In genomic region chr6:149197116-149197515, GRCm38 (mm10) we compare ENCODE assay signal across 28 mouse cellular contexts. TPM values are rescaled to one million over a fixed set of nuclear protein-coding genes. Genes with fewer than 3 reads are reported as not detected.
DNase-seq lines count a peak whose midpoint lies in the region; ATAC-seq and TF ChIP-seq lines count a peak whose summit lies in the region.
"Had no signal": no experiment of that assay in that cellular context is flagged by ENCODE, and none has a peak within 500 bp of the region (broad histone marks: within the 10 kb centered on the region; RNA-seq: fewer than 3 reads in every experiment).

No protein-coding gene starts in this region.

- DNase-seq in heart, adult 18-20 months = no peak
- DNase-seq in limb, embryonic 14.5 days (ENCODE audit: low spot score) = peak; percentile 4
- DNase-seq in limb, embryonic 10.5 days (ENCODE audit: low spot score) = no peak
- DNase-seq in lung, postnatal 10 days = peak; percentile 15
- no peak for DNase-seq in lung, adult 2 months
- DNase-seq in NIH3T3 (ENCODE audit: low read depth) = peak; percentile 57
- no peak for DNase-seq in thymus, postnatal 14 days
- DNase-seq: adrenal gland, adult 2 months; adrenal gland, postnatal 36 days; cerebellum, adult 2 months; cerebellum, postnatal 14 days; gastrocnemius, postnatal 25 days; heart, adult 11 months; heart, postnatal 4 days; kidney, postnatal 10 days; thymus, postnatal 36 days had no signal

- no peak overlapping the region for H3K4me2 ChIP-seq in heart, embryonic 13.5 days
- H3K4me2 ChIP-seq in limb, embryonic 14.5 days (replicated peaks; ENCODE audit: low read depth, low read length, severe bottlenecking) = no peak overlapping the region
- H3K4me2 ChIP-seq: embryonic facial prominence, embryonic 12.5 days; forebrain, embryonic 15.5 days; heart, embryonic 11.5 days; hindbrain, embryonic 13.5 days; limb, embryonic 12.5 days; liver, embryonic 11.5 days; midbrain, embryonic 15.5 days; neural tube, embryonic 15.5 days had no signal

- H3K4me3 ChIP-seq in heart, embryonic 13.5 days = no peak overlapping the region
- no peak overlapping the region for H3K4me3 ChIP-seq in limb, embryonic 14.5 days (replicated peaks; ENCODE audit: low read length)
- no peak overlapping the region for H3K4me3 ChIP-seq in limb, embryonic 10.5 days
- no peak overlapping the region for H3K4me3 ChIP-seq in lung, adult 2 months (replicated peaks; ENCODE audit: extremely low read depth, low read depth, low read length)
- H3K4me3 ChIP-seq: embryonic facial prominence, embryonic 12.5 days; forebrain, embryonic 10.5 days; forebrain, embryonic 15.5 days; hindbrain, embryonic 13.5 days; limb, embryonic 12.5 days; midbrain, embryonic 10.5 days; midbrain, embryonic 15.5 days; neural tube, embryonic 15.5 days had no signal

- 45% methylated on average over 3 of the region's 3 CpGs for WGBS in heart, embryonic 13.5 days
- 76% methylated on average over 3 of the region's 3 CpGs for WGBS in limb, embryonic 14.5 days
- WGBS in limb, embryonic 10.5 days = 83% methylated on average over 3 of the region's 3 CpGs
- WGBS in lung, adult 2 months = 48% methylated on average over 3 of the region's 3 CpGs

- TF ChIP-seq CTCF in lung, adult 2 months (IDR thresholded peaks at IDR 0.05; ENCODE audit: insufficient read depth, low read length) = no peak

- H3K36me3 ChIP-seq in heart, embryonic 13.5 days = no peaks in the 10 kb centered on the region
- H3K36me3 ChIP-seq in limb, embryonic 14.5 days (ENCODE audit: control insufficient read depth, insufficient read depth, low read length) = no peaks in the 10 kb centered on the region
- H3K36me3 ChIP-seq in limb, embryonic 10.5 days = no peaks in the 10 kb centered on the region
- H3K36me3 ChIP-seq: embryonic facial prominence, embryonic 12.5 days; forebrain, embryonic 10.5 days; forebrain, embryonic 15.5 days; hindbrain, embryonic 13.5 days; limb, embryonic 12.5 days; midbrain, embryonic 10.5 days; midbrain, embryonic 15.5 days; neural tube, embryonic 15.5 days had no signal

- TF ChIP-seq POLR2A in limb, embryonic 14.5 days (IDR thresholded peaks at IDR 0.05; ENCODE audit: borderline replicate concordance, extremely low read depth, insufficient read depth, insufficient read length) = no peak
- no peak for TF ChIP-seq POLR2A in lung, adult 2 months (IDR thresholded peaks at IDR 0.05; ENCODE audit: borderline replicate concordance, extremely low read depth, low read depth, low read length)

- 0 out of 2 replicates have a peak overlapping the region, but pooled peaks have one; percentile 28 for H3K27ac ChIP-seq in heart, embryonic 13.5 days (replicated peaks)
- H3K27ac ChIP-seq in limb, embryonic 14.5 days (replicated peaks; ENCODE audit: low read depth, low read length) = no peak overlapping the region
- no peak overlapping the region for H3K27ac ChIP-seq in limb, embryonic 10.5 days
- H3K27ac ChIP-seq: embryonic facial prominence, embryonic 12.5 days; forebrain, embryonic 10.5 days; forebrain, embryonic 15.5 days; hindbrain, embryonic 13.5 days; limb, embryonic 12.5 days; midbrain, embryonic 10.5 days; midbrain, embryonic 15.5 days; neural tube, embryonic 15.5 days had no signal

- H3K9me3 ChIP-seq in heart, embryonic 13.5 days = no peaks in the 10 kb centered on the region
- H3K9me3 ChIP-seq in limb, embryonic 14.5 days (ENCODE audit: control insufficient read depth, low read length) = no peaks in the 10 kb centered on the region
- H3K9me3 ChIP-seq in limb, embryonic 10.5 days (replicated peaks) = no peaks in the 10 kb centered on the region
- H3K9me3 ChIP-seq: embryonic facial prominence, embryonic 12.5 days; forebrain, embryonic 10.5 days; forebrain, embryonic 15.5 days; hindbrain, embryonic 13.5 days; limb, embryonic 12.5 days; midbrain, embryonic 10.5 days; midbrain, embryonic 15.5 days; neural tube, embryonic 15.5 days had no signal

- ATAC-seq in heart, embryonic 13.5 days (ENCODE audit: extremely low read depth, insufficient number of reproducible peaks, low FRiP score, low TSS enrichment) = no peak
- no peak for ATAC-seq in limb, embryonic 14.5 days (ENCODE audit: low FRiP score, low read depth)
- ATAC-seq: forebrain, embryonic 15.5 days; intestine, embryonic 16.5 days; midbrain, embryonic 15.5 days had no signal

- no peaks in the 10 kb centered on the region for H3K27me3 ChIP-seq in heart, embryonic 13.5 days (replicated peaks)
- H3K27me3 ChIP-seq in limb, embryonic 14.5 days (ENCODE audit: control insufficient read depth, insufficient read depth, low read length) = no peaks in the 10 kb centered on the region
- H3K27me3 ChIP-seq in limb, embryonic 10.5 days (ENCODE audit: low read depth, poor library complexity, severe bottlenecking) = no peaks in the 10 kb centered on the region
- H3K27me3 ChIP-seq: embryonic facial prominence, embryonic 12.5 days; forebrain, embryonic 15.5 days; hindbrain, embryonic 13.5 days; limb, embryonic 12.5 days; midbrain, embryonic 15.5 days; neural tube, embryonic 15.5 days had no signal

- H3K4me1 ChIP-seq in heart, embryonic 13.5 days = peaks cover 14% of the 10 kb centered on the region
- no peaks in the 10 kb centered on the region for H3K4me1 ChIP-seq in limb, embryonic 14.5 days (ENCODE audit: control insufficient read depth, insufficient read depth, low read length)
- no peaks in the 10 kb centered on the region for H3K4me1 ChIP-seq in limb, embryonic 10.5 days
- peaks cover 5% of the 10 kb centered on the region for H3K4me1 ChIP-seq in lung, adult 2 months (ENCODE audit: control insufficient read depth, insufficient read depth, low read length)
- H3K4me1 ChIP-seq: embryonic facial prominence, embryonic 12.5 days; forebrain, embryonic 15.5 days; hindbrain, embryonic 13.5 days; limb, embryonic 12.5 days; midbrain, embryonic 10.5 days; midbrain, embryonic 15.5 days; neural tube, embryonic 15.5 days had no signal

- no peak overlapping the region for H3K9ac ChIP-seq in heart, embryonic 13.5 days
- no peak overlapping the region for H3K9ac ChIP-seq in limb, embryonic 14.5 days (ENCODE audit: low read depth, low read length, severe bottlenecking)
- H3K9ac ChIP-seq: embryonic facial prominence, embryonic 12.5 days; forebrain, embryonic 15.5 days; hindbrain, embryonic 13.5 days; limb, embryonic 12.5 days; midbrain, embryonic 15.5 days; neural tube, embryonic 15.5 days had no signal

RNA-seq across cellular contexts. Expression of gene Amn1, which starts 8.6 kb away (rescaled TPM):
- 22.5 and 24.9 TPM in 2 replicates for polyA plus RNA-seq in heart, embryonic 13.5 days (2015; fragmentation: Nextera tagmentation; extraction: Ambion mirVana)
- total RNA-seq in heart, adult 18-20 months (2021) = 10 to 100 TPM; 19.3 to 20.1 TPM
- 22.2 and 23.2 TPM in 2 replicates for polyA plus RNA-seq in limb, embryonic 14.5 days (2012; rRNA removed)
- 31.1 and 34.8 TPM in 2 replicates for polyA plus RNA-seq in limb, embryonic 14.5 days (2014; fragmentation: Nextera tagmentation; extraction: Ambion mirVana)
- polyA plus RNA-seq in limb, embryonic 10.5 days (2016; fragmentation: Nextera tagmentation; extraction: Ambion mirVana) = 39.5 and 44.0 TPM in 2 replicates
- 9.9 and 10.7 TPM in 2 replicates for polyA plus RNA-seq in lung, adult 2 months (2012; rRNA removed)

RNA-seq across cellular contexts. Expression of gene Etfbkmt, which starts 57.5 kb away (rescaled TPM):
- polyA plus RNA-seq in heart, embryonic 13.5 days (2015; fragmentation: Nextera tagmentation; extraction: Ambion mirVana) = 13.6 and 14.6 TPM in 2 replicates
- 10 to 100 TPM; 21.6 to 27.4 TPM for total RNA-seq in heart, adult 18-20 months (2021)
- 13.5 and 15.0 TPM in 2 replicates for polyA plus RNA-seq in limb, embryonic 14.5 days (2012; rRNA removed)
- polyA plus RNA-seq in limb, embryonic 14.5 days (2014; fragmentation: Nextera tagmentation; extraction: Ambion mirVana) = 10.4 and 12.1 TPM in 2 replicates
- 14.4 and 15.8 TPM in 2 replicates for polyA plus RNA-seq in limb, embryonic 10.5 days (2016; fragmentation: Nextera tagmentation; extraction: Ambion mirVana)
- 11.8 and 16.3 TPM in 2 replicates for polyA plus RNA-seq in lung, adult 2 months (2012; rRNA removed)

Comparison
In these comparisons a context has a peak if more than half of its experiments do, and no peak if none do; other contexts are left out.
1. DNase-seq: peak in limb, embryonic 14.5 days (single experiment), lung, postnatal 10 days (single experiment) and NIH3T3 (single experiment); none in heart, adult 18-20 months (0 of 2), limb, embryonic 10.5 days (single experiment), lung, adult 2 months (single experiment) and thymus, postnatal 14 days (single experiment).